Mouse (Mus musculus) cerebellum, postnatal 10 days (tissue): ENCODE data around the gene Zfp639.

Experiments
- DNase-seq, 2 experiments: peaks; one replicate each; pipeline ENCODE4 v3.0.0; 2021; ENCODE audit warnings: mixed read lengths in 2 of 2

Zfp639 gene

GRCm38 (mm10) chr3:32509496-32510374 is at the start of gene Zfp639:
Zfp639 (plus strand) TSS chr3:32510259.
- DNase-seq, result peak in 1 of 2 experiments; percentile 20

GRCm38 (mm10) chr3:32467321-32467720 is 42.7 kb upstream of the Zfp639 start:
- DNase-seq, result no peak

GRCm38 (mm10) chr3:32468411-32468810 is 41.6 kb upstream of the Zfp639 start:
- no peak for DNase-seq

- DNase-seq, result no peak
Measured at GRCm38 (mm10) chr3:32470449-32470848, 39.6 kb upstream of the Zfp639 start.

- peak in 1 of 2 experiments; percentile 10 for DNase-seq
Measured at GRCm38 (mm10) chr3:32471098-32471497, 39.0 kb upstream of the Zfp639 start.

- DNase-seq, result no peak
Measured at GRCm38 (mm10) chr3:32472191-32472900, 37.7 kb upstream of the Zfp639 start.

- no peak for DNase-seq
Measured at GRCm38 (mm10) chr3:32473184-32473583, 36.9 kb upstream of the Zfp639 start.

GRCm38 (mm10) chr3:32479961-32480360 is 30.1 kb upstream of the Zfp639 start:
- DNase-seq, result no peak

GRCm38 (mm10) chr3:32483035-32483434 is 27.0 kb upstream of the Zfp639 start:
- no peak for DNase-seq

- DNase-seq, result no peak
Measured at GRCm38 (mm10) chr3:32486543-32486942, 23.5 kb upstream of the Zfp639 start.

GRCm38 (mm10) chr3:32488172-32488571 is 21.9 kb upstream of the Zfp639 start:
- no peak for DNase-seq

- DNase-seq, result no peak
Measured at GRCm38 (mm10) chr3:32490076-32490927, 19.8 kb upstream of the Zfp639 start.

- no peak for DNase-seq
Measured at GRCm38 (mm10) chr3:32490928-32491315, 19.1 kb upstream of the Zfp639 start.

- DNase-seq, result no peak
Measured at GRCm38 (mm10) chr3:32492097-32493090, 17.7 kb upstream of the Zfp639 start, which contains the start of gene Kcnmb3. Kcnmb3 (minus strand) TSS chr3:32492231.

GRCm38 (mm10) chr3:32494387-32495087 is 15.5 kb upstream of the Zfp639 start:
- no peak for DNase-seq

- DNase-seq, result no peak
Measured at GRCm38 (mm10) chr3:32495088-32495770, 14.8 kb upstream of the Zfp639 start.

GRCm38 (mm10) chr3:32495856-32496710 is 14.0 kb upstream of the Zfp639 start:
- DNase-seq, result no peak

- no peak for DNase-seq
Measured at GRCm38 (mm10) chr3:32496711-32497070, 13.4 kb upstream of the Zfp639 start.

- DNase-seq, result no peak
Measured at GRCm38 (mm10) chr3:32500346-32500745, 9.7 kb upstream of the Zfp639 start.
